Mouse (Mus musculus) natural killer cell, adult 2 months (primary cell): Measurements from ENCODE around the gene Fam181a.

ENCODE experiments used
- DNase-seq, 2 experiments: peaks; one replicate each; pipeline ENCODE4 v3.0.0; 2022; ENCODE audit warnings: low spot score in 2 of 2

The Fam181a gene

GRCm38 (mm10) chr12:103314640-103315361 lies 4.0 kb downstream of the Fam181a start:
- DNase-seq = no peak

- no peak for DNase-seq
Measured at GRCm38 (mm10) chr12:103315831-103316545, 5.2 kb downstream of the Fam181a start.

GRCm38 (mm10) chr12:103322801-103323200 lies 12.0 kb downstream of the Fam181a start:
- DNase-seq = no peak

- DNase-seq = peak; percentile 78 to 91
Measured at GRCm38 (mm10) chr12:103325156-103325857, 14.5 kb downstream of the Fam181a start.

- no peak for DNase-seq
Measured at GRCm38 (mm10) chr12:103326569-103326968, 15.8 kb downstream of the Fam181a start.

GRCm38 (mm10) chr12:103327107-103327506 lies 16.3 kb downstream of the Fam181a start:
- DNase-seq = no peak

GRCm38 (mm10) chr12:103328448-103329191 lies 17.8 kb downstream of the Fam181a start:
- DNase-seq = no peak

GRCm38 (mm10) chr12:103331491-103331890 lies 20.7 kb downstream of the Fam181a start:
- DNase-seq = peak; percentile 53 to 56

- DNase-seq = peak in 1 of 2 experiments; percentile 32
Measured at GRCm38 (mm10) chr12:103332879-103333278, 22.1 kb downstream of the Fam181a start.

GRCm38 (mm10) chr12:103333426-103333825 lies 22.7 kb downstream of the Fam181a start:
- no peak for DNase-seq

GRCm38 (mm10) chr12:103336766-103337165 lies 26.0 kb downstream of the Fam181a start:
- DNase-seq = no peak

GRCm38 (mm10) chr12:103338162-103338798 lies 27.5 kb downstream of the Fam181a start:
- DNase-seq = peak; percentile 28 to 41

- peak; percentile 91 for DNase-seq
Measured at GRCm38 (mm10) chr12:103341212-103341611, 30.4 kb downstream of the Fam181a start.

GRCm38 (mm10) chr12:103343456-103343855 lies 32.7 kb downstream of the Fam181a start:
- peak; percentile 49 to 83 for DNase-seq

GRCm38 (mm10) chr12:103344934-103345333 lies 34.2 kb downstream of the Fam181a start:
- DNase-seq = no peak

- no peak for DNase-seq
Measured at GRCm38 (mm10) chr12:103346945-103347344, 36.2 kb downstream of the Fam181a start.

GRCm38 (mm10) chr12:103347406-103347805 lies 36.6 kb downstream of the Fam181a start:
- DNase-seq = no peak

GRCm38 (mm10) chr12:103348506-103348905 lies 37.7 kb downstream of the Fam181a start:
- peak; percentile 67 to 81 for DNase-seq

- no peak for DNase-seq
Measured at GRCm38 (mm10) chr12:103352735-103353134, 42.0 kb downstream of the Fam181a start.

GRCm38 (mm10) chr12:103353538-103353937 lies 42.8 kb downstream of the Fam181a start:
- DNase-seq = no peak

- no peak for DNase-seq
Measured at GRCm38 (mm10) chr12:103355746-103356414, 45.1 kb downstream of the Fam181a start, which contains the start of gene Asb2. TSS of gene Asb2 (minus strand) at chr12:103356001.
